Mouse (Mus musculus) c-Kit-negative CD71-positive TER-119-positive erythroid progenitor cells, embryonic 14.5 days (primary cell): ENCODE data around the gene Igsf9.

ENCODE experiments used
- DNase-seq: peaks from one replicate; pipeline ENCODE4 v3.0.0-alpha.2; 2013; ENCODE audit warnings: low read depth, low spot score

Igsf9 gene

GRCm38 (mm10) chr1:172481540-172482280 lies at the start of gene Igsf9:
Gene Igsf9 (plus strand): TSS chr1:172481788.
- DNase-seq, result no peak

GRCm38 (mm10) chr1:172431836-172432586 lies 49.6 kb upstream of the Igsf9 start:
- no peak for DNase-seq

DNA sequence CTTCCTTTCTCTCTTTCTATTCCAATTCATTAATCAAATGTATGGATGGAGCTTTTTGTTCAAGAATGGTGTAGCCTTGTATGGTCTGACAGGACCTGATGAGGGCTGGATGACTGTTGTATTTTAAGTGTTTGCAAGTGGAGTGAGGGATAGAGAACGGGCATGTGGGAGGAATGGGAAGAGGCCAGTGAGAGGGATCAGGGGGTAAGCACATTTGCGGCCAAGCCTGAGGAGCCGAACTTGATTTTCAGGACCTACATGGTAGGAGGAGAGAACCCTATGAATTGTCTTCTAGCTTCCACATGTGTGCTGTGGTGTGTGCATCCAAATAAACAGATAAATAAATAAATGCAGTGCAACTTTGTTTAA lies 49.0 kb upstream of the Igsf9 start:
- DNase-seq, result no peak

- DNase-seq, result no peak
Observed at GRCm38 (mm10) chr1:172433012-172433850, 48.4 kb upstream of the Igsf9 start.

GRCm38 (mm10) chr1:172433851-172434165 lies 47.8 kb upstream of the Igsf9 start:
- DNase-seq, result no peak

DNA sequence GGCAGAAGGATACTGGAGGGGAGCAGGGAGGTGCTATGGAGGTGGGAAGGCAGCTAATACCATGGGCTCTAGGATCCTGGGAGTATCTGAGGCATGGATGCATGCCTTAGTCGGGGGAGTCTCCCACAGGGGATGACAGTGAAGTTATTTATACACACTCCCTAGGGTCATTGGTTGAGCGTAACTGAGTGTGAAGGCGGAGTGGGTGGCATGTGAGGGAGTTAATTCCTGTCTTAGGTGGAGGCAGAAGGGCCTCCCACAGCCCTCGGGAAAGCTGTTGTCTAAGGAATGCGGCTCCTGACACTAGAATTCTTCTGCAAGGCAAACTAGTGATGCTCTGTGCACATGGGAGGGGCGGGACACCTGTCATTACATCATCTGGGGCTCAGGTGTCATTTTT lies 44.8 kb upstream of the Igsf9 start:
- DNase-seq, result no peak

DNA sequence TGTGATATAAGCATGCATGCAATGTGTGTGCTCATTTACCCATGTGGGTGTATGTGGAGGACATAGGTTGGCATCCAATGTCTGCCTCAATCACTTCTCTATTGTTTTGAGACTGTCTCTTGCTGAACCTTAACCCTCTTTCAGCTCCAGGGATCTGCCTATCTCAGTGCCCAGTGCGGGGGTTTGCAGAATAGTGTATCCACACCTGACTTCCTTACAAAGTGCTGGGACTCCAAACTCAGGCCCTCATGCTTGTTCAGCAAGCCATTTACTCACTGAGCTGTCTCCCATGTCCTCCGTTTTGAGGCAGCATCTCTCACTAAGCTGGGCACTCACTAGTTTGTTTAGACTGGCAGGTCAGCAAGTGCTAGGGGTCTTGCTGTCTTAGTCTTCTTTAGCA lies 43.0 kb upstream of the Igsf9 start:
- no peak for DNase-seq

DNA sequence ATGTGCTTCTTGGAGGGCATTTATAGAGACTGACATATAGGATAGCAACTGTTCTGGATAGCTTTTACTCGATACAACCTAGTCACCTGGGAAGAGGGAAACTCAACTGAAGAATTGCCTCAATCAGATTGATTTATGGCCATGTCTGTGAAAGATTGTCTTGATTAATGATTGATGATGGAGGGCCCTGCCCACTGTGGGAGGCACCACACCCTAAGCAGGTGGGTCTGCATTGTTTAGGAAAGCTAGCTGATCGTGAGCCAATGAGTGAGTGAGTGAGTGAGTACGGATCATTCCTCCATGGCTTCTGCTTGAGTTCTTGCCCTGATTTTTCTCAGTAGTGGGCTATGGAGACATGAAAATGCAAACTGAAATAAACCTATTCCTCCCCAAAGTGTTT lies 41.1 kb upstream of the Igsf9 start:
- DNase-seq, result no peak

GRCm38 (mm10) chr1:172441935-172442445 lies 39.6 kb upstream of the Igsf9 start:
- DNase-seq, result no peak

GRCm38 (mm10) chr1:172450226-172450625 lies 31.4 kb upstream of the Igsf9 start:
- DNase-seq, result no peak

- DNase-seq, result no peak
Observed at GRCm38 (mm10) chr1:172450848-172451470, 30.6 kb upstream of the Igsf9 start.

GRCm38 (mm10) chr1:172452911-172453310 lies 28.7 kb upstream of the Igsf9 start:
- DNase-seq, result no peak

DNA sequence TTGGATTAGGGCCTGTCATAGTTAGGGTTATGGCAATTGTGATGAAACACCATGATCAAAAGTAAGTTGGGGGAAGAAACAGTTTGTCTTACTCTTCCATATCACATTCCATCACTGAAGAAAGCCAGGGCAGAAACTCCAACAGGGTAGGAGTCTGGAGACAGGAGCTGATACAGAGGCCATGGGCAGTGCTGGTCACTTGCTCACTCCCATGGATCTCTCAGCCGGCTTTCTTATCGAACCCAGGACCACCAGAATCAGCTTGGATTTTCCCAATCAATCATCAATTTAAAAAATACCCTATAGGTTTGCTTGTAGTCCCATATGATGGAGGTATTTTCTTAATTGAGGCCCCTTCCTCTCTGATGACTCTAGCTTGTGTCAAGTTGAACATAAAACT lies 27.8 kb upstream of the Igsf9 start:
- DNase-seq, result no peak

- no peak for DNase-seq
Observed at GRCm38 (mm10) chr1:172455416-172455815, 26.2 kb upstream of the Igsf9 start.

DNA sequence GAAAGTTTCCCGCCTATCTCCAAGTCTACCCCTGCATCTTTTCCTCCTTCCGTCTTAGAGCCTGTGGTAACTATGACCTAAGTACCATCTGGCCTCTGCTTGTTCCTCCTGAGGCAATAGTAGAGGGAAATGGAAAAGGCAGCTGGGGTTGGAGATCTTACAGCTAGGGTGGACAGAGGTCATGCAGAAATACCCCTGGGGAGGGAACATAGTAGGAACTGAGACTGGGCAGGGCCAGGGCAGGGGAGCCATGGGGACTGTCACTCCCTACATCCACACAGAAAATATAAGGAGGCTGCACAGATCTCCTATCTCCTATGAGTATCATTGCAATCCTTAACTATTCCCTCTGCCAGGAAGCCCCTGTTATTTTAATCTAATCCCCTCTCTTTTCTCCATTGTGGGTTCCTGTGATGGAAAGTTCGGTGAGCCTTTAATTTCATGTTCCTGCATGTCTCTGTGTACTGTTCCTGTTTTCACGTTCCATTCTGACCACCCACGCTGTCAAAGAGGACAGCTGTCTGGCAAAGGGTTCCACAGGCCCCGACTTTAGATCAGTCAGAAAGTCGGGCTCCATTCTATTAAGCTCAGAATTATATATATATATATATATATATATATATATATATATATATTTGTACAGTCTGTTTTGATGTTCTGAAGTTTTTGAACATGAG lies 25.4 kb upstream of the Igsf9 start:
- DNase-seq, result no peak

DNA sequence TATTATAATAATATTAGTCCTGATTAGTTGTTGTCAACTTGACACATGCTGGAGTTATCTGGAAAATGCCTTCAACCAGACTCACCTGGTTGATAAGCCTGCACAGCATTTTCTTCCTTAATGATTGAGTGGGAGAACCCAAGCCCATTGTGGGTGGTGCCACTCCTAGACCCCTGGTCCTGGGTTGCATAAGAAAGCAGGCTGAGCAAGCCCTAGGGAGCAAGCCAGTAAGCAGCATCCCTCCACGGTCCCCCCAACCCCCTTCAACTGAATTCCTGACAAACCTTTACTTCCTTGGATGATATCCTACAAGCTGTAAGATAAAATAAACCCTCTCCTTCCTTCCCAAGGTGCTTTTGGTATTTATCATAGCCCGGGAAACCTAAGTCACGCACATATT lies 24.4 kb upstream of the Igsf9 start:
- DNase-seq, result no peak

DNA sequence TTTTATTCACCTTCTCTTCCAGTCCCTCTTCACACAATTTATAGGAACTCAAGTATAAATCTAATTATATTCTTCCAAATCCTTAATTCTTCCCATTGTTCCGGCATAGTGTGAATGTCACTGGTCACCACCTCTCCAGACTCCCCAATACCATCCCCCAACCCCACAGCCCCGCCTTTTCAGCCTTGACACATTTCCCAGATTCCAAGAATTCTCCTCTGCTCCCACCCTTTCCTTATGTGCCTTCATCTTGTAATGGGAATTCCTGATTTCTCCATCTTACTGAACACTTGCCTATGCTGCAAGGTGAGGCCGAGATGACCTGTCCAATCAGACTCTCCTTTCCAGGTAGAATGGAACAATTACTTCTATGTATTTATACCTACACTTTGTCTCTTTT lies 23.5 kb upstream of the Igsf9 start:
- no peak for DNase-seq

GRCm38 (mm10) chr1:172461602-172462001 lies 20.0 kb upstream of the Igsf9 start:
- no peak for DNase-seq

GRCm38 (mm10) chr1:172462534-172462933 lies 19.1 kb upstream of the Igsf9 start:
- no peak for DNase-seq

GRCm38 (mm10) chr1:172463387-172464333 lies 17.9 kb upstream of the Igsf9 start:
- DNase-seq, result no peak
